Mouse (Mus musculus): ENCODE data around the gene Lasp1.
"Not testable (repeated sequence)": the region's sequence is repeated elsewhere in the genome, so short reads cannot be mapped to it uniquely, and the experiment has no call there.

Gene Lasp1

DNA sequence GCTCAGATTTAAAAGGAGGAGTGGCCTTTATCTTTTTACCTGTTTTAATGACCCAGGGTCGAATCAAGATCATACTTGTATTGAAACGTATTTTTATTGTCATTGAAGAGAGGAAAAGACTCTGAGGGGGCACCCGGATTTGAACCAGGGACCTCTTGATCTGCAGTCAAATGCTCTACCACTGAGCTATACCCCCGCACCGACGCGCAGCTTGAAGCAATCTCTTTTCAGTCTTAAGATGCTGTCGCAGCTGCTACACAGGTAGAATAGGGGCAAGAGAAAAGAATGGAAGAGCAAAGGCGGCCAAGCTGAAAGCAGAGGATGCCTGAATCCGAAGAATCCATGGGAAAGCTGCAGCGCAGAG, at the start of gene Lasp1:
Gene Lasp1 (plus strand): TSS at position 219 of the 364 bp plus-strand sequence.
- DNase-seq: peak; percentile 91 to 92

DNA sequence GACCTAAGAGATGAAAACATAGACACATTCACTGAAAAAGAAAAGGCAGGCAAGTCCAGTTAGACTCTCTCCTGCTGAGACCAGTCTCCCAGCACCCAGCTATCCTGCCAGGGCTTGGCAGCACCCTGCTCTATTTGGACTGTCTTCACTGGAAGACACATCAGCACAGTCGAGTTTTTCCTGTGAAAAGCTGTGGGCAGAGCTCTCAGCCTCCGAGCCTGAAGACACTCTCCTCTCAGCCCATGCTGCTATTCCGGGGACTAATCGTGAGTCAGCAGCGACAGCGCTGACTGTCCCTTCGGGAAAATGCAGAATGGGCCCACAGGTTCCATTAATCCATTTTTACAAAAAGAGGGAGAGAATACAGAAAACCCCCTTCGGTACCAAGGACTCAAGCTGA, 45.5 kb upstream of the Lasp1 start:
- DNase-seq: no peak

DNA sequence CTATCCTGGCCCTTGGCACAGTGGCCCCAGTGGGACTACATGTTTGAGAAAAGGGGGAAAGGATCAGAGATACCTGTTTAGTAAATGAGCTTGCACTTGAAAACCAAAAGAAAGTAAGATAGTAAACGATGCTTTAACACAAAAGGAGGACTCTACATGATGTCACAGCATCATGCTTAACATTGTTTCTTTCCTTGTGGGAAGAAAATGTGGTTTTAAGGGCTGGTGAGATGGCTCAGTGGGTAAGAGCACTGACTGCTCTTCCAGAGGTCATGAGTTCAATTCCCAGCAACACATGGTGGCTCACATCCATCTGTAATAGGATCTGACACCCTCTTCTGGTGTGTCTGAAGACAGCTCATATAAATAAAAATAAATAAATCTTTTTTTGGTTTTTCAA, 40.7 kb upstream of the Lasp1 start:
- no peak for DNase-seq

DNA sequence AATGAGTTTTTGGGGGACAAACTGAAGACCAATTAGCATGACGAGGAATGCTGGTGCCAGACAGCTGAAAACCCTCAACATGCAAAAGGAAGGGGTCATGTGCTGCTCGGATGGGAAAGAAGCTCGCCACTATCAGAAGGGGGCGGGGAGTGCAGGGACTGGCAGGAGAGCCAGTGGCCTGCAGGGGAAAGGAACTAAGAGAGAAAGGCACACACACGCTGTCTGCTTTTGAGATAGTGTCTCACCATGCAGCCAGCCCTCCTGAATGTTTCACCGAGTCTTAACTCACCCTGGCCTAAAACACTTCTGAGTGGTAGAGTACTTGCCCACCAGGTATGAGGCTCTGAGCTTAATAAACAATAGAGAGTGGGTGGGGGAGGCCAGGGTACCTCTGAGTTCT, 39.9 kb upstream of the Lasp1 start:
- DNase-seq: no peak

DNA sequence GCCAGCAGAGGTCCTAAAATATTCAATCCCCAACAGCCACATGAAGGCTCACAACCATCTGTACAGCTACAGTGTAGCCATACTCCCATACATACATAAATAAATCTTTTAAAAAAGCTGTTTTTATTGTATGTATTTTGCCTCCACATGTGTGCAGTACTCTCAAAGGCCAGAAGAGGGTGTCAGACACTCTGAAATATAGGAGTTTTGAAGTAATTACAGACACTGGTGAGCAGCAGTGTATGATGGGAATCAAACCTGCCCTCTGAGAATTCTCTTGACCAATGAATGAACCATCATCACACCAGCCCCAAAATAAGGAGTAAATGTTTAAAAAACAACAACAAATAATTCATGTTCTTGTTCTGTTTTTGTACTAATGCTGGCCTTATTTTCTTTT, 37.2 kb upstream of the Lasp1 start:
- no peak for DNase-seq

DNA sequence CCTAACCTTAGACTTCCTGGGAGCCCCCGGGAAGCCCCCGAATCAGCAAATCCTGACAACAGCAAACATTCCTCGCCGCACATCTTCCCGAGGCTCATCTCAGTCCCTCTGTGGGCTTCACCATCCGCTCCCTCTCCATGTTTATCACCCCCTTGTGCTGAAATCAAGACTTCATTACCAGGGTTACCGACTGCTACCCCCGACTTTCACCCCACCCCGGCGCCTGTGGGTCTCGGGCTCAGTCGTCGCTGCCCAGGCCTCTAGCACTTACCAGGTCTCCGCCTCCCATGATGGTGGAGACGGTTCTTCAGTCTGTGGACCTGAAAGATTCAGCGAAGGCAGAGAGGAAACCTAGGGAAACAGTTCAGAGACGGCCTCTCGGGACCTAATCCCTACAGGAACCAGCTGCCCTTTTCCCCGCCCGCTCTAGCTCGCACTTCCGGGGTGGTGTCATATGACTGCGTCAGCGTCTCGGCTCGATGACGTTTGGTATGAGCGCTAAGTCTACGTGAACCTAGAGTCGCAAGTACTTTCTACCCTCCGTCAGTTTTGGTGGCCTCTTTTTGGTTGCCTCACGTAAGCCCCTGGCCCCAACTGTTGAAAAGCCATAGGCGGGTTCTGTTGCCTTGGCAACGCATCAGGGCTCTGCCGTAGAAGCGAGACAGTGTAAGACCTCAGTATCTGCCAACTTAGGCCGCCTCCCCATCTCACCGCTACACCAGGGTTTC, 32.5 kb upstream of the Lasp1 start, which contains the start of gene Cwc25:
Gene Cwc25 (minus strand): TSS at position 403 of the 728 bp plus-strand sequence.
- DNase-seq: peak; percentile 96 to 97

DNA sequence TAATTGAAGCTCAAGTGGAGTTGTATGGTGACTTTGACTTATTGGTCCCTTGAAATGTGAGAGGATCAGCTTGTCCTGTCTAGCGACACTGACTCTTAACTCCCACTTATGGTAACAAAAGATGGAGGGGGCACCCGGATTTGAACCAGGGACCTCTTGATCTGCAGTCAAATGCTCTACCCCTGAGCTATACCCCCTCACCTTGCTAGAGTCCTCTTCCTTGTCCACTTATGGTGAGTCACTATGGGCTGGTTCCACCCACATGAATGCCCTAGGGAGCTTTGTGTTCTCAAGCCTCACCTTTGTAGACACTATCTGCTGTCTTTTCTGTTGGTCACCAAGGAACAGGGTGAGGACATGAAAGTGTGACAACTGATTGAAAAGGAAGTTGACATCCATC, 29.1 kb upstream of the Lasp1 start:
- DNase-seq: no peak

DNA sequence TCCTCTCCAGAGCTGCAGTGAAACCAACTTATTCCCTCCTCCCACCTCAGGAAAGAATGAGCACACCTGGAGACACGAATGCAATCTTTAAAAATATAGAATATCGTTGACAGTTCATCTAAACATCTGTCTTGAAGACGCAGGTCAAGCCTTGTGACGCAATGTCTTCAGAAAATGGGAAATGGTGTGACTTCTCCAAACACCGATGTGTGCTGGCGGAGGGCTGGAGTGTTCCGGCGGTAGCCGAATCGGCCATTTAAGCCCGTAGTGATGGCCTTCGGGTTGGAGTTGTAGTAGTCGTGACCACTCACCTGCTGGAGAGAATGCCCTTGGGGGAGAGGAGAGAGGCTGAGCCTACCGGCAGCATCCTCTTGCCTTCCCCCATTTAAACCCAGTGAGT, 27.4 kb upstream of the Lasp1 start:
- DNase-seq: no peak

DNA sequence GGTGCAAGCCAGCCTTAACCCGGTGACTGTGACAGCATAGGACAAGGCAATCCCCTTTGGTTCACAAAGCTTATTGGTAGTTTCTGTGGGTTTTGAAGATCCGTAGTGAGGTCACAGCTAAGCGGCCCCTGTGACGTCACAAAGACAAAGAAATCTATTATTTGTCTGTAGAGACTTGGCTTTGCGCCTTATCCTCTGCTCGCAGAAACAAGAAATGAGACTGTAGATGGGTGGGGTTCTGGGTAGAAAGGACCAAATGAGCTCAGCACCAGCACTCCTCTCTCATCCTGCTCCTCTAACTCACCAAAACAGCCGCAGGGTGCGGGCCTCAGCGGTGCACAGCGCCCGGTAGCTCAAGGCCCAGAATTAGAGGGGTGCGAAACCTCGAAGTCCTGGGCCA, 23.6 kb upstream of the Lasp1 start:
- no peak for DNase-seq

DNA sequence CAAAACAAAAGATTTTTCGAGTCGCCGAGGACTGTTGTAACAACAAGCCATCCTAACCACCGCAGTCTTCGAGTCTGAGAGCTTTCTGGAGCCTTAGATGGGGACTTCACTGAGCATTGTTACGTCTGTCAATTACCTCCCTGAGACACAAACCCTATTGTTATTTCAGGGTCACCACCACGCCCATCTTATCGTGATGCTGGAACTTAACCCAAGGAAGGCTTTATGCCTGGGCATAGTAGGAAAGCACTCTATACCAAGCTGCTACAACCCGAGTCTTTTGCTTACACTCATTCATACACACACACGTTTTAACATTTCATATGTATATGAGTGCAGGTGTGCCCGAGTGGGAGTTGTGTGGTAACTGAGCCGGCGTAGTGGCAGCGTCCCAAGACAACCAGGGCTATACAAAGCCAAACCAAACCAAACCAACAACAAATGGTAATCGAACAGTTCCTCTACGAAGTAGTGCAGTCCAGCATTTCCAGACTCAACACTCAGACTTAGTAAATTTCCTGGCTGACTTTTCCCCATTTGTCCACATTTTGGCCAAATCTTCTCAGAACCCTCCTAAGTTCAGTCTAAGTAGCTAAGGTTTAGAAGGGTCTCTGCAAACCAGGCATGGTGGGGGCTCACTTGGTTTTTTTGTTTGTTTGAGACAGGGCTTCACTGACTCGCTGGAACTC, 22.8 kb upstream of the Lasp1 start, which contains the start of gene 1700001P01Rik:
Gene 1700001P01Rik (minus strand): TSS at position 111 of the 689 bp plus-strand sequence.
- no peak for DNase-seq

DNA sequence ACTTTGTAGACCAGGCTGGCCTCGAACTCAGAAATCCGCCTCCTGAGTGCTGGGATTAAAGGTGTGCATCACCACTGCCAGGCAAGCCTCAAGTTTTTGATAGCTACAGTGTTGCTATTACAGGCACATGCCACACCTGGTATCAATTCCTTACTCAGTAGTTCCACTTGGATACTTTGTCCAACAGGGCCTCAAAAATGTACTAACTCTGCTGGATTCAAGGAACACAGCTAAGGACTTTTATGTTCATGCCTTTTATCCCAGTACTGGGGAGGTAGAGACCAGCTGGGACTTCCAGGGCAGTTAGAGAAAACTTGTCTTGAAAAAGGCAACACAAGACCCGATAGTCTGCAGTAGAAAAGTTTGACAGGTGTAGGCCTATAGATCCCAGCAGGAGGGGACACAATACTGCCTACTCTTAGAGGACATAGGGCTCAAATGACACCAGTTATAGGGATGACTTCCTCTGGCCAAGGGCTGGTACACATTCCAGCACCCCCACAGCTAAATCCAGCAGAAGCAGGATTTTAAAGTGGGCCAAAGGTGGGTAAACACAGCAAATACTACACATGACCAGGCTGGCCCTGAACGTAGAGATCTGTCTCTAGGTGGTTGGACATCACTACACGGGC, 22.2 kb upstream of the Lasp1 start:
- DNase-seq: no peak

DNA sequence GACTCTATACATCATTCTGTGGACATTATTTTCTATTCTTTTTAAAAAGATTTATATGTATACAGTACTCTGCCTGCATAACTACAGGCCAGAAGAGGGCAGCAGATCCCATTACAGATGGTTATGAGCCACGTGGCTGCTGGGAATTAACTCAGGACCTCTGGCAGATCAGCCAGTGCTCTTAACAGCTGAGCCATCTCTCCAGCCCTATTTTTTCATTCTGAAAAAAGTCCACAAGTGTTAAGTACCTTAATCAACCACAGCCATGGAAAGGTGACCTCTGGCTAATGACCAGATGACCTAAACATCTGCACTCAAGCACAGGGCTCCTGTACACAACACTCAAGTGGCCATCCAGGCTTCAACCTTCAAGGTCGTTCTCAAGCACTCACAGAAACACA, 21.7 kb upstream of the Lasp1 start:
- peak; percentile 51 to 63 for DNase-seq

DNA sequence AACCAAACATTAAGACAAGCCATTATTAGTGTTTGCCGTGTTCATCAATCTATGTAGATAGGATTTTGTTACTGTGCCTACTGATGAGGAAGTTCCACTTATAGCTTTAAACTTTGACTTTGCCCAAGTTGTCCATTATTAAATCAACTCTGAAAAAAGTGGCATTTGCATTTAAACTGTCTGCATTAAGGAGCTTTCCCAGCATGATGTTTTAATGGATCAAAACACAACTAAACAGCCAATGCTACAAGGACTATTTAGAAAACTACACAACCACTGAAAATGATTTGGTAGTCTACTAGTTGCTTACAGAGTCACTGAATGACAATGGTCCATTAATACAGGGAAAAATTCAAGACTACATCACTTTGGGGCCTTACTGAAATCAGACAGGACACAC, 19.9 kb upstream of the Lasp1 start:
- DNase-seq: no peak

DNA sequence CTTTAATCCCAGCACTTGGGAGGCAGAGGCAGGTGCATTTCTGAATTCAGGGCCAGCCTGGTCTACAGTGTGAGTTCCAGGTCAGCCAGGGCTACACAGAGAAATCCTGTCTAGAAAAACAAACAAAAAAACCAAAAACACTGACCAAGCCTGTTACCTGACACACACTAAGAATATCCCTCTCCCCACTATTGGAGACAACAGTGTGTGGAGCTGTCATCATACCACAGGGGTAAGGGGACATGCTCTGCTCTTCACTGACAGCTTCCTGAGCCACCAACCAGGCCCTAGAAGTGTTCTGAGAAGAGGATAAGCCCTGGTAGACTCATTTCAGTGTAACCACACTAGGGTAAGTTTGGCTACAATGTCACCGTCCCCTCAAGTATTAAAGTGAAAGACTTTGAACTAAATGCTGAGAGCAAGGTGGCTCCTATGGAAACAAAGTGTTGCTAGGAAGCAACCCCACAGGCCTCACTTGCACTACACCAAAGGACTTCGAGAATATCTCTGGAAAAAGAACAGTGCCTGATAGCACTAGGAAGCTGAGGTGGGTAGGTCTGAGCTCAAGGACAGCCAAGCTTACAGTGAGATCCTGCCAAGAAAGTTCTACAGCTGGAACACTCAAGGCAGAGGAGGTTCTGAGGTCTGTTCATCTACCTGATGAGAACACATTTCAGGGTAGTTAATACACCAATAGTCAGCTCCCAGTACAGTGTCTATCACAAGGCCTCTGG, 18.7 kb upstream of the Lasp1 start:
- no peak for DNase-seq

DNA sequence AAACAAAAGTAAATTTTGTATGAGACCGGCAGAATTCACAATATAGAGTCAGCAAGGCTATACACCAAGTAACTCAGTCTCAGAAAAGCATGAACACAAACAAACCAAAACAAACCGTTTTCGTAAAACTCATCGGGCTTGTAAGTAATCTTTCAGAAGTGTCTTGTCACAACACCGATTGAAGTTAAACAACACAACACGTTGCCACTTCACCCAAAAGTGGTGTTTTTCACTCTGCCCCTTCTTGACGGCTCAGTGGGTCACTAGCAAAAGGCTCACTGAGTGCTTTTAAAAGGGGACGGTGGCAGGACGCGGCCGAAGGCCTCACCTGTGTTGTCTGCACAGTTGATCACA, 17.3 kb upstream of the Lasp1 start:
- DNase-seq: no peak

DNA sequence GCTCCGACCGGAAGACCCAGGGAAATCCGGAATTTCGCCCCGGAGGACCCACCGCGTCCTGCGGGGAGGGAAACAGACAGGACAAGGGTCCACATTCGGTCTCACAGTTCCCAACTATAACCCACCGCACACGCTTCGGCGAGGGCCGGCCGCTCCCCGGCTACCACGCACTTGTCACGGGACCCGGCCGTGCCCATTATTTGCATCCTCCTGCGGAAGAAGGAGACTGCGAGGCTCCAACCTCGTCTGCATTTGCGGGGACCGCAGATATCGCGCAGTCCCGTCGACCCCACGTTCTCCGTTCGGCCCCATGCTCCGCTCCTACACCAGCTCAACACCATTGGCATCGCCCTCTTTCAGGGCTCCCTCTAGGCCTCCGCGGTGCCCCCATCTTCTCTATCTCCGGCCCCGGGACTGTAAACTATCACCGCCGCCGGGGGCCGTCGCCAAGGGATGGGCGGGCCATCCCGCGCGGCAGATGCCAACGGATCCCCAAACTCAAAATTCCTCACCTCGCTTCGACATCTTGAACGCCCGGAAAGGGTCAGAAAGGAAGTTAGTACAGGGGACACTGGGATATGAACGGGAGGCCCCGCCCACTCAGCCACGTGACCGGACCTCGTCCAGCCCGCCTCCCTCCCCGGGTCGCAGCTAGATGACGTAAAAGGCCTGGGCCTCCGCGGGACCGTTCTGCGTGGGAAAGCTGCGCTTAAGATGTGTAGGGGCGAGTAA, 16.8 kb upstream of the Lasp1 start, which contains the start of gene Rpl23:
Gene Rpl23 (minus strand): TSS at position 606 of the 732 bp plus-strand sequence.
- peak; percentile 100 for DNase-seq

DNA sequence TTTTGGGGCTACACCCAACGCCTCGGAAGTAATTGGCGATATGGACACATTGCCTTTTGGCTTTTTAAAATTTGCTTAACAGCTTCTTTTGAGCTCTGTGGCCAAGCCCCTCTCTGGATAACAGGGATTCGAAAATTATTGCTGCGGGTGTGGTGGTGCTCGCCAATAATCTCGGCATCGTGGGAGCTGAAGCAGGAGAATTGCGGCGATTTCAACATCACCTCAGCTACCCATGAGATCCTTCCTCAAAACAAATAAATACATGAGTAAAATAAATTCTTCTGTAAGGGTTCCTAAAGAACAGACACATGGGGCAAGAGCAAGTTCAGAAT, 16.3 kb upstream of the Lasp1 start:
- DNase-seq: no peak

DNA sequence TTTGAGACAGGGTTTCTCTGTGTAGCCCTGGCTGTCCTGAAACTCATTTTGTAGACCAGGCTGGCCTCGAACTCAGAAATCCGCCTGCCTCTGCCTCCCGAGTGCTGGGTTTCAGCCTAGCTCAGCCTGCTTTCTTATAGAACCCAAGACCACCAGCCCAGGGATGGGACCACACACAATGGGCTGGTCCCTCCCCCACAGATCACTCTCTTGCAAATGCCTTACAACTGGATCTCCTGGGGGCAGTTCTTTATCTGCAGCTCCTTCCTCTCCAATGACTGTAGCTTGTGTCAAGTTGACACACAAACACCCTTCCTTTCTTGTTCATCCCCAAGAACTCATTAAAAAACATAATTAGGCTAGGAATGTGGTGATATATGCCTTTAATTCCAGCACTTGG, 10.8 kb upstream of the Lasp1 start:
- no peak for DNase-seq

DNA sequence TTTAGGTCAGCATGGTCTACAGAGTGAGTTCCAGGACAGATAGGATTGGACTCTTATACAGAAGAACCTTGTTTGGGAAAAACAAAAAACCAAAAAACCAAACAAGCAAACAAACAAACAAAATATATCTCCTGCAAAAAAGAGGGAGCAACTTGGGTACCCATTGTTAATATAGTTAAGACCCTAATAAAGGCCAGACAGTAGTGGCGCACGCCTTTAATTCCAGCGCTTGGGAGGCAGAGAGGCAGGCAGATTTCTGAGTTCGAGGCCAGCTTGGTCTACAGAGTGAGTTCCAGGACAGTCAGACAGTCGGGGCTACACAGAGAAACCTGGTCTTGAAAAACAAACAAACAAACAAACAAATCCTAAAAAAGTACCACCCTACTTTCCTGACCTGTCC, 9.1 kb upstream of the Lasp1 start:
- no peak for DNase-seq

DNA sequence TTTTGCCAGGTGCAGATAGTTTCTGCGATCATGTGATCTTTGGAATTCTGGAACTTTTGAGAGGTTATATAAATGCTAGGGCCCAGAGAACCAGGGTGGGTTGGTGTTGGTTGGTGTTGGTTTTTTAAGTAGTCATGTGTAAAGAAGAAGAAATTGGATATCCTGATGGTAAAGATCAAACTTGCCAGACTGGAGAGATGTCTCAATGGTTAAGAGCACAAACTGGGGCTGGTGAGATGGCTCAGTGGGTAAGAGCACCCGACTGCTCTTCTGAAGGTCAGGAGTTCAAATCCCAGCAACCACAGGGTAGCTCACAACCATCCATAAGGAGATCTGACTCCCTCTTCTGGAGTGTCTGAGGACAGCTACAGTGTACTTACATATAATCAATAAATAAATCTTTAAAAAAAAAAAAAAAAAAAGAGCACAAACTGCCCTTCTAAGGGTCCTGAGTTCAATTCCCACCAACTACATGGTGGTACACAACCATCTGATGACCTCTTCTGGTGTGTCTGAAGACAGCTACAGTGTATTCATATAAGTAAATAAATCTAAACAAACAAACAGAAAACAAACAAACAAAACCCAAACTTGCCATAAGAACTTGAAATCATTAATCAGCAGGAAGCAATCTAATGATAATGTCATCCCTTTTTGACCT, 7.9 kb upstream of the Lasp1 start:
- not testable (repeated sequence) for DNase-seq

DNA sequence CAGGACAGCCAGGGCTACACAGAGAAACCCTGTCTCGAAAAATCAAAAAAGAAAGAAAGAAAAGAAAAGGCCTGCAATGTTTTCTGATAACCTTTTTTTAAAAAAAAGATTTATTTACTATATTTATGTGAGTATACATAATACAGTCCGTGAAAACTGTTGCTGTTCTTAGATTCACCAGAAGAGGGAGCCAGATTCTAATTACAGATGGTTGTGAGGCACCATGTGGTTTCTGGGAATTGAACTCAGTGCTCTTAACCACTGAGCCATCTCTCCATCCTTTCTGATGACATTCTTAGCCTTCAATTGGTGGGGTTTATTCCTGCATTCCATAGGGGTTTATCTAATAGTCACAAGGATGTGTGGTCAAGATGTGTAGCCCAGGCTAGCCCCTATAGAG, 5.6 kb upstream of the Lasp1 start:
- DNase-seq: no peak

DNA sequence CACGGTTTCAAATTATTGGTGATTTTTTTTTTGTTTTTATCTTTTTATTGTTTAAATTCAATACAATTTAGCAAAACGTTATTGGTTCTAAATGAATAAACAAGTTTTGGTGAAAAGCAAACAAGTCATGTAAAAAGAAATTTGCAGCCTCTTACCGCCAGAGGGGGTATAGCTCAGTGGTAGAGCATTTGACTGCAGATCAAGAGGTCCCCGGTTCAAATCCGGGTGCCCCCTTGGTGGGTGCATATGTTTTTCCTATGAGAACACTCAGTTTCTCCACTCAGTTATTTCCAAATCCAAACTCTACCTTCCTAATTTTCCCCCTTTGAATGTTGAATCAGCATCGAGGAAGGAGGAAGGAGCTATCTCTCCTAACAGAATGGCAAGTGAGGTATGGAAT, 1.9 kb upstream of the Lasp1 start:
- peak; percentile 76 to 79 for DNase-seq
